Mouse (Mus musculus) T-cell, adult 66 days (primary cell): ENCODE data around the gene Gpc3. TPM values are rescaled to one million over a fixed set of nuclear protein-coding genes. Genes with fewer than 3 reads are reported as not detected.

Experiments
- total RNA-seq, 2 experiments: library from RNA; stranded (reverse); gene quantifications; 3 replicates in 1 of 2; 4 replicates in 1 of 2; pipeline ENCODE4 v1.2.4; 2023

Gpc3 gene
- total RNA-seq = not detected

GRCm38 (mm10) chrX:52613328-52614030, at the start of gene Gpc3:
Gpc3 (minus strand) TSS chrX:52613950.

Other genes starting within 250 kb of the Gpc3 start
- not detected for gene Ccdc160, start 177.2 kb upstream of the Gpc3 start, total RNA-seq